Mouse (Mus musculus): ENCODE results near the gene Eaf1. TPM values are rescaled to one million over a fixed set of nuclear protein-coding genes. Genes with fewer than 3 reads are reported as not detected.

Eaf1 gene
- polyA plus RNA-seq (2017; shearing (Covaris generic)) = 24.3 TPM

GRCm38 (mm10) chr14:31494349-31494974, at the start of gene Eaf1:
Gene Eaf1 (plus strand): TSS chr14:31494399.

GRCm38 (mm10) chr14:31494975-31495455, 816 bp downstream of the Eaf1 start, which contains the start of gene Mettl6:
Gene Mettl6 (minus strand): TSS chr14:31495040.

Other genes with a start within 250 kb of the Eaf1 start
- gene Phf7, start 243.1 kb upstream of the Eaf1 start, polyA plus RNA-seq (2017; shearing (Covaris generic)) = 7.2 TPM
- gene Bap1, start 242.9 kb upstream of the Eaf1 start, polyA plus RNA-seq (2017; shearing (Covaris generic)) = 79.9 TPM
- not detected for gene Dnah1, start 170.5 kb upstream of the Eaf1 start, polyA plus RNA-seq (2017; shearing (Covaris generic))
- 52.5 TPM for gene Capn7, start 157.8 kb upstream of the Eaf1 start, polyA plus RNA-seq (2017; shearing (Covaris generic))
- 55.8 TPM for gene Sh3bp5, start 58.3 kb upstream of the Eaf1 start, polyA plus RNA-seq (2017; shearing (Covaris generic))
- gene Mettl6, start 641 bp downstream of the Eaf1 start, polyA plus RNA-seq (2017; shearing (Covaris generic)) = 22.9 TPM
- gene Colq, start 96.9 kb downstream of the Eaf1 start, polyA plus RNA-seq (2017; shearing (Covaris generic)) = 0.35 TPM
- not detected for gene Gm49387, start 146.5 kb downstream of the Eaf1 start, polyA plus RNA-seq (2017; shearing (Covaris generic))
- 14.9 TPM for gene Btd, start 146.6 kb downstream of the Eaf1 start, polyA plus RNA-seq (2017; shearing (Covaris generic))
- gene Hacl1, start 146.9 kb downstream of the Eaf1 start, polyA plus RNA-seq (2017; shearing (Covaris generic)) = 10.0 TPM

Measured in effector memory CD4-positive, alpha-beta T cell, adult 7 months (primary cell).